Mouse (Mus musculus): ENCODE results near the gene Cacna2d1. TPM values are rescaled to one million over a fixed set of nuclear protein-coding genes. Genes with fewer than 3 reads are reported as not detected.

The Cacna2d1 gene
- polyA plus RNA-seq, 1 experiment, result 1.00 TPM

DNA sequence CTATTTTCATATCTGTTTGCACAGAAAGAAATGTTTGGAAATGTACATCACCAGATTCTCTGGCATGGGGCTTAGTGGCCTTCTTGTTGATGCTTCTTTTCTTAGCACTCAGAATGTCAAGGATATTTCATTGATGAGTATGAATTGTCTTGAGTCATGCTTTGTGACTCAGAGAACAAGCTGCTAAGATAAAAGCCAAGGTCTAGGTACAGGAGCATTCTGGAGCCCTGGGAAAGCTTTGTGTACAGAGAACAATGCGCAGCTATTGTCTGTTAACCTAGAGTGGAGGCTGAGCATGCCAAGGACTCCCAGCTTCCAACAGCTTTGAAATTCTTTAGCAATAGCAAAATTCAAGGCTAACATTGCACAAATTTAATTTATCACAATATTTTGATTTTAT, 249.6 kb downstream of the Cacna2d1 start:
- TF ChIP-seq CTCF (IDR thresholded peaks at IDR 0.05; ENCODE audit: borderline replicate concordance, control insufficient read depth, extremely low read depth, insufficient read depth, low read length, poor library complexity), result no peak
- no peak for TF ChIP-seq POLR2A (IDR thresholded peaks at IDR 0.05; ENCODE audit: control insufficient read depth, extremely low read depth, insufficient read depth, low read length, poor library complexity)
- no peak for DNase-seq
- H3K36me3 ChIP-seq (ENCODE audit: control insufficient read depth, insufficient read depth, low read length), result no peaks in the 10 kb centered on the region
- no peak overlapping the region for H3K4me3 ChIP-seq (ENCODE audit: control insufficient read depth, insufficient read depth, low read length)
- H3K27me3 ChIP-seq (ENCODE audit: control insufficient read depth, insufficient read depth, low read length), result no peaks in the 10 kb centered on the region
- no peaks in the 10 kb centered on the region for H3K4me1 ChIP-seq (replicated peaks; ENCODE audit: control insufficient read depth, insufficient read depth, low read length)
- H3K27ac ChIP-seq (ENCODE audit: control insufficient read depth, insufficient read depth, low read length), result no peak overlapping the region
- 93% methylated on average over 1 of the region's 1 CpGs for WGBS

GRCm38 (mm10) chr5:16187931-16188330, 253.4 kb downstream of the Cacna2d1 start:
- DNase-seq, result no peak
- Histone ChIP-seq H3K27me3 (ENCODE audit: control insufficient read depth, insufficient read depth, low read length) (no peaks in the 10 kb centered on the region), H3K4me3 (ENCODE audit: control insufficient read depth, insufficient read depth, low read length) (no peak overlapping the region), H3K4me1 (replicated peaks; ENCODE audit: control insufficient read depth, insufficient read depth, low read length) (no peaks in the 10 kb centered on the region), H3K36me3 (ENCODE audit: control insufficient read depth, insufficient read depth, low read length) (no peaks in the 10 kb centered on the region), H3K27ac (ENCODE audit: control insufficient read depth, insufficient read depth, low read length) (no peak overlapping the region)
- TF ChIP-seq CTCF (IDR thresholded peaks at IDR 0.05; ENCODE audit: borderline replicate concordance, control insufficient read depth, extremely low read depth, insufficient read depth, low read length, poor library complexity), result no peak
- TF ChIP-seq POLR2A (IDR thresholded peaks at IDR 0.05; ENCODE audit: control insufficient read depth, extremely low read depth, insufficient read depth, low read length, poor library complexity), result no peak
- WGBS, result 58% methylated on average over 3 of the region's 3 CpGs

GRCm38 (mm10) chr5:16189878-16190277, 255.4 kb downstream of the Cacna2d1 start:
- 68% methylated on average over 4 of the region's 4 CpGs for WGBS

DNA sequence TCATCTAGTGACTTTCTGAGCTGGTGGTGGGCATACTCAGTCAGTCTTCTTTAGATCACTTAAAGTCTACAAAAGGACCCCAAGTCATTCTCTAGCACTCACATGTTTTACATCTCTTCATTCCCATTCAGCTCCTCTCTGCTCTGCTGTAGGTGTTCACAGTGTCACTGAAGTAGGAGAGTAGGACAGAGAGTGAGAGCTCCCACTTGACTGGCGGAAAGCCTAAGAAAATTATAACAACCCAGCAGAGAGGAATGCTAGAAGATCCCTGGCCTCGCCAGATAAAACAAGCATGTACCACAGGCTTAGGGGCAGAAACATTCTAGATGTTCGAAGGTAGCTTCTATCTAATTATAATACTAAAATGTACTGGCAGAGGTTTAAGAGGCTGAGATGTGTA, 256.7 kb downstream of the Cacna2d1 start:
- DNase-seq, result no peak
- Histone ChIP-seq H3K27ac (ENCODE audit: control insufficient read depth, insufficient read depth, low read length) (no peak overlapping the region), H3K27me3 (ENCODE audit: control insufficient read depth, insufficient read depth, low read length) (no peaks in the 10 kb centered on the region), H3K4me3 (ENCODE audit: control insufficient read depth, insufficient read depth, low read length) (no peak overlapping the region), H3K4me1 (replicated peaks; ENCODE audit: control insufficient read depth, insufficient read depth, low read length) (no peaks in the 10 kb centered on the region), H3K36me3 (ENCODE audit: control insufficient read depth, insufficient read depth, low read length) (no peaks in the 10 kb centered on the region)
- 92% methylated on average over 3 of the region's 3 CpGs for WGBS
- no peak for TF ChIP-seq POLR2A (IDR thresholded peaks at IDR 0.05; ENCODE audit: control insufficient read depth, extremely low read depth, insufficient read depth, low read length, poor library complexity)
- no peak for TF ChIP-seq CTCF (IDR thresholded peaks at IDR 0.05; ENCODE audit: borderline replicate concordance, control insufficient read depth, extremely low read depth, insufficient read depth, low read length, poor library complexity)

More at GRCm38 (mm10) chr5:16189878-16190277, 255.4 kb downstream of the Cacna2d1 start:
- no peak for TF ChIP-seq POLR2A (IDR thresholded peaks at IDR 0.05; ENCODE audit: control insufficient read depth, extremely low read depth, insufficient read depth, low read length, poor library complexity)
- no peak for TF ChIP-seq CTCF (IDR thresholded peaks at IDR 0.05; ENCODE audit: borderline replicate concordance, control insufficient read depth, extremely low read depth, insufficient read depth, low read length, poor library complexity)
- H3K36me3 ChIP-seq (ENCODE audit: control insufficient read depth, insufficient read depth, low read length), result no peaks in the 10 kb centered on the region
- no peak overlapping the region for H3K4me3 ChIP-seq (ENCODE audit: control insufficient read depth, insufficient read depth, low read length)
- no peaks in the 10 kb centered on the region for H3K27me3 ChIP-seq (ENCODE audit: control insufficient read depth, insufficient read depth, low read length)
- no peaks in the 10 kb centered on the region for H3K4me1 ChIP-seq (replicated peaks; ENCODE audit: control insufficient read depth, insufficient read depth, low read length)
- no peak for DNase-seq
- H3K27ac ChIP-seq (ENCODE audit: control insufficient read depth, insufficient read depth, low read length), result no peak overlapping the region

DNA sequence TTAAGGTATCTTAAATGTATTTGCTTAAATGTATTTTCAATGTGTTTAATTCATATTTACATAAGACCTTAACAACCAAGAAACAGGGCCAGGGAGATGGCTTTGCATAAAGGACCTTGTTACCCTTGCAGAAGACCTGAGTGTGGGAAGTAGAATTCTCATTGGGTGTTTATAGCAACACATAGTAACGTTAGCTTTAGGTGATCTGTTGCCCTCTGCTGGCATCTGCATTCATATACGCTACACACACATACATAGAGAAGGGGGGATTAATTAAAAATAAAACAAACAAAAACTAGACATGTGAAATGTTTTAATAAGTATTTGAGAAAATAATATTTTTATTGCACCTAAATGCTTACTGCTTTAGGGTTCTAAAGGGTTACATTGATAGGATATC, 265.3 kb downstream of the Cacna2d1 start:
- Histone ChIP-seq H3K4me1 (replicated peaks; ENCODE audit: control insufficient read depth, insufficient read depth, low read length) (no peaks in the 10 kb centered on the region), H3K27me3 (ENCODE audit: control insufficient read depth, insufficient read depth, low read length) (no peaks in the 10 kb centered on the region), H3K27ac (ENCODE audit: control insufficient read depth, insufficient read depth, low read length) (no peak overlapping the region), H3K4me3 (ENCODE audit: control insufficient read depth, insufficient read depth, low read length) (no peak overlapping the region), H3K36me3 (ENCODE audit: control insufficient read depth, insufficient read depth, low read length) (no peaks in the 10 kb centered on the region)
- TF ChIP-seq POLR2A (IDR thresholded peaks at IDR 0.05; ENCODE audit: control insufficient read depth, extremely low read depth, insufficient read depth, low read length, poor library complexity) (no peak), CTCF (IDR thresholded peaks at IDR 0.05; ENCODE audit: borderline replicate concordance, control insufficient read depth, extremely low read depth, insufficient read depth, low read length, poor library complexity) (no peak)
- no peak for DNase-seq
- WGBS, result 49% methylated on average over 2 of the region's 2 CpGs

DNA sequence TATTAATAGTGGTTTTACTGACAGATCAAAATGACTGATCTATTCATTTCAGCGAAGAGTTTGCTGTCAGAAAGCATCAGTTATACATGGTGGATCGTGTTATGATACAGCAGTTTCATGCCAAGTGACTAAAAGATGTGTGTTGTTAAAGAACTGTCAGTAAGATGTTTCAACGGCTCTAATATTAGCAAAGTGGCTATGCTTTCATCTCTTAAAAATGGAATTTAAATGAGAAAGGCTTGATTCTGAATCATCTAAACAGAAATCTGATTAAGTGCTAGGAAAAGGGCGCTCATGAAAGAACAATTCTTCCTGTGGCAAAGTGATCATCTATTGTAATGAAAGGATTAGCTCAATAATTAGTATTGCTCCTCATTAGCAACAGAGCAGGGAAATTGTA, 287.5 kb downstream of the Cacna2d1 start:
- no peaks in the 10 kb centered on the region for H3K36me3 ChIP-seq (ENCODE audit: control insufficient read depth, insufficient read depth, low read length)
- no peaks in the 10 kb centered on the region for H3K27me3 ChIP-seq (ENCODE audit: control insufficient read depth, insufficient read depth, low read length)
- H3K27ac ChIP-seq (ENCODE audit: control insufficient read depth, insufficient read depth, low read length), result no peak overlapping the region
- no peak for DNase-seq
- TF ChIP-seq CTCF (IDR thresholded peaks at IDR 0.05; ENCODE audit: borderline replicate concordance, control insufficient read depth, extremely low read depth, insufficient read depth, low read length, poor library complexity) (no peak), POLR2A (IDR thresholded peaks at IDR 0.05; ENCODE audit: control insufficient read depth, extremely low read depth, insufficient read depth, low read length, poor library complexity) (no peak)
- H3K4me1 ChIP-seq (replicated peaks; ENCODE audit: control insufficient read depth, insufficient read depth, low read length), result no peaks in the 10 kb centered on the region
- 86% methylated on average over 4 of the region's 4 CpGs for WGBS
- no peak overlapping the region for H3K4me3 ChIP-seq (ENCODE audit: control insufficient read depth, insufficient read depth, low read length)

GRCm38 (mm10) chr5:16225359-16225758, 290.9 kb downstream of the Cacna2d1 start:
- Histone ChIP-seq H3K4me1 (replicated peaks; ENCODE audit: control insufficient read depth, insufficient read depth, low read length) (no peaks in the 10 kb centered on the region), H3K4me3 (ENCODE audit: control insufficient read depth, insufficient read depth, low read length) (no peak overlapping the region), H3K27ac (ENCODE audit: control insufficient read depth, insufficient read depth, low read length) (no peak overlapping the region), H3K36me3 (ENCODE audit: control insufficient read depth, insufficient read depth, low read length) (no peaks in the 10 kb centered on the region), H3K27me3 (ENCODE audit: control insufficient read depth, insufficient read depth, low read length) (no peaks in the 10 kb centered on the region)
- TF ChIP-seq CTCF (IDR thresholded peaks at IDR 0.05; ENCODE audit: borderline replicate concordance, control insufficient read depth, extremely low read depth, insufficient read depth, low read length, poor library complexity) (no peak), POLR2A (IDR thresholded peaks at IDR 0.05; ENCODE audit: control insufficient read depth, extremely low read depth, insufficient read depth, low read length, poor library complexity) (no peak)
- no peak for DNase-seq
- WGBS, result 91% methylated on average over 2 of the region's 2 CpGs

Data from thymus, adult 2 months (tissue).